In genomic region chr11:67431116-67431645, GRCm38 (mm10) we compare ENCODE assay signal across 15 mouse cellular contexts. TPM values are rescaled to one million over a fixed set of nuclear protein-coding genes. Genes with fewer than 3 reads are reported as not detected.
DNase-seq lines count a peak whose midpoint lies in the region; ATAC-seq lines count a peak whose summit lies in the region.
"Had no signal": no experiment of that assay in that cellular context is flagged by ENCODE, and none has a peak within 500 bp of the region (broad histone marks: within the 10 kb centered on the region; RNA-seq: fewer than 3 reads in every experiment).

No protein-coding gene starts in this region.

- H3K4me3 ChIP-seq in forebrain, embryonic 12.5 days (replicated peaks) = no peak overlapping the region
- no peak overlapping the region for H3K4me3 ChIP-seq in forebrain, embryonic 10.5 days
- no peak overlapping the region for H3K4me3 ChIP-seq in kidney, embryonic 16.5 days (ENCODE audit: low read length)
- no peak overlapping the region for H3K4me3 ChIP-seq in hindbrain, embryonic 16.5 days (ENCODE audit: low read length)

- no peak overlapping the region for H3K9ac ChIP-seq in forebrain, embryonic 12.5 days
- no peak overlapping the region for H3K9ac ChIP-seq in kidney, embryonic 16.5 days (replicated peaks; ENCODE audit: low read length)
- no peak overlapping the region for H3K9ac ChIP-seq in hindbrain, embryonic 16.5 days (ENCODE audit: low read depth, low read length)
- H3K9ac ChIP-seq: liver, embryonic 14.5 days had no signal

- H3K27ac ChIP-seq in forebrain, embryonic 12.5 days = no peak overlapping the region
- no peak overlapping the region for H3K27ac ChIP-seq in forebrain, embryonic 10.5 days
- H3K27ac ChIP-seq in kidney, embryonic 16.5 days (ENCODE audit: low read length) = no peak overlapping the region
- H3K27ac ChIP-seq in hindbrain, embryonic 16.5 days (ENCODE audit: low read depth, low read length) = no peak overlapping the region
- H3K27ac ChIP-seq: liver, embryonic 14.5 days had no signal

- 18% methylated on average over 14 of the region's 14 CpGs for WGBS in forebrain, embryonic 12.5 days
- WGBS in forebrain, embryonic 10.5 days = 28% methylated on average over 14 of the region's 14 CpGs
- WGBS in kidney, embryonic 16.5 days = 31% methylated on average over 14 of the region's 14 CpGs
- 19% methylated on average over 14 of the region's 14 CpGs for whole genome bisulfite sequencing in hindbrain, embryonic 16.5 days

- DNase-seq in forebrain, embryonic 10.5 days (ENCODE audit: extremely low spot score, low spot score) = no peak
- no peak for DNase-seq in kidney, adult 18-20 months
- DNase-seq in brain, adult 2 months (ENCODE audit: low read depth, low spot score) = peak; percentile 26
- no peak for DNase-seq in cerebellum, adult 8-10 months
- no peak for DNase-seq in cerebellum, adult 11 months
- DNase-seq: cerebellum, postnatal 36 days; heart, adult 18-20 months; kidney, adult 9 months; layer of hippocampus, postnatal 36 days; right cerebral cortex, adult 18-20 months; thymus, adult 18-20 months had no signal

- H3K36me3 ChIP-seq in forebrain, embryonic 12.5 days (replicated peaks) = no peaks in the 10 kb centered on the region
- no peaks in the 10 kb centered on the region for H3K36me3 ChIP-seq in forebrain, embryonic 10.5 days (replicated peaks)
- H3K36me3 ChIP-seq in kidney, embryonic 16.5 days (ENCODE audit: insufficient read depth, low read length) = no peaks in the 10 kb centered on the region
- H3K36me3 ChIP-seq in hindbrain, embryonic 16.5 days (ENCODE audit: control insufficient read depth, insufficient read depth, low read length) = no peaks in the 10 kb centered on the region

- peaks cover 5% of the 10 kb centered on the region; the same call in 1 of the 2 replicates for H3K4me1 ChIP-seq in forebrain, embryonic 12.5 days
- peaks cover 9% of the 10 kb centered on the region for H3K4me1 ChIP-seq in forebrain, embryonic 10.5 days
- peaks cover 2% of the 10 kb centered on the region; the same call in 1 of the 2 replicates for H3K4me1 ChIP-seq in kidney, embryonic 16.5 days (ENCODE audit: insufficient read depth, low read length)
- H3K4me1 ChIP-seq in hindbrain, embryonic 16.5 days (ENCODE audit: control insufficient read depth, insufficient read depth, low read depth, low read length) = peaks cover 6% of the 10 kb centered on the region

- H3K9me3 ChIP-seq in forebrain, embryonic 12.5 days = no peaks in the 10 kb centered on the region
- no peaks in the 10 kb centered on the region for H3K9me3 ChIP-seq in forebrain, embryonic 10.5 days
- peaks cover 3% of the 10 kb centered on the region; the same call in 1 of the 2 replicates for H3K9me3 ChIP-seq in kidney, embryonic 16.5 days (ENCODE audit: low read length)
- H3K9me3 ChIP-seq in hindbrain, embryonic 16.5 days (ENCODE audit: control insufficient read depth, low read length) = no peaks in the 10 kb centered on the region

- H3K4me2 ChIP-seq in forebrain, embryonic 12.5 days = peak overlapping the region; percentile 17
- H3K4me2 ChIP-seq in kidney, embryonic 16.5 days (replicated peaks; ENCODE audit: low read depth, low read length) = 0 out of 2 replicates have a peak overlapping the region, but pooled peaks have one; percentile 14
- H3K4me2 ChIP-seq in hindbrain, embryonic 16.5 days (ENCODE audit: low read length) = peak overlapping the region; percentile 37

- ATAC-seq in forebrain, embryonic 12.5 days (ENCODE audit: low FRiP score) = no peak
- no peak for ATAC-seq in kidney, embryonic 16.5 days (ENCODE audit: low FRiP score, low TSS enrichment)
- ATAC-seq in hindbrain, embryonic 16.5 days = no peak

- H3K27me3 ChIP-seq in forebrain, embryonic 12.5 days = no peaks in the 10 kb centered on the region
- H3K27me3 ChIP-seq in forebrain, embryonic 10.5 days (ENCODE audit: poor library complexity, severe bottlenecking) = peaks cover 3% of the 10 kb centered on the region; the same call in 1 of the 2 replicates
- H3K27me3 ChIP-seq in kidney, embryonic 16.5 days (ENCODE audit: insufficient read depth, low read length) = no peaks in the 10 kb centered on the region
- no peaks in the 10 kb centered on the region for H3K27me3 ChIP-seq in hindbrain, embryonic 16.5 days (replicated peaks; ENCODE audit: control insufficient read depth, insufficient read depth, low read length)

RNA-seq across cellular contexts. Expression of gene Gas7, which starts 24.1 kb away (rescaled TPM):
- polyA plus RNA-seq in forebrain, embryonic 12.5 days (2016; fragmentation: Nextera tagmentation; extraction: Ambion mirVana) = 4.2 and 4.8 TPM in 2 replicates
- polyA plus RNA-seq in forebrain, embryonic 10.5 days (2016; fragmentation: Nextera tagmentation; extraction: Ambion mirVana) = 3.1 and 3.3 TPM in 2 replicates
- 11.2 and 12.3 TPM in 2 replicates for polyA plus RNA-seq in kidney, embryonic 16.5 days (2015; fragmentation: Nextera tagmentation; extraction: Ambion mirVana)
- 31.0 and 34.8 TPM in 2 replicates for polyA plus RNA-seq in hindbrain, embryonic 16.5 days (2015; fragmentation: Nextera tagmentation; extraction: Ambion mirVana)
